Mouse (Mus musculus) midbrain, embryonic 14.5 days (tissue): ENCODE results near the gene Patz1. TPM values are rescaled to one million over a fixed set of nuclear protein-coding genes. Genes with fewer than 3 reads are reported as not detected.

Source experiments
- ATAC-seq: fragments of 200-750 bp; cut with Nextera tagmentation; 2 replicates; pipeline ENCODE4 v1.8.0; 2017; ENCODE audit warnings: moderate number of reproducible peaks, moderate library complexity; ENCODE audit not compliant: low FRiP score, low TSS enrichment
- DNase-seq: peaks from one replicate; pipeline ENCODE4 v3.0.0-alpha.2; 2015
- H3K27ac ChIP-seq: fragments of 300-500 bp; sonication (generic); replicated peaks from 2 replicates; pipeline ENCODE4 v1.5.1; 2014; ENCODE audit warnings: mild to moderate bottlenecking, low read depth, low read length, moderate library complexity
- H3K27me3 ChIP-seq: fragments of 300-500 bp; sonication (generic); 2 replicates; pipeline ENCODE4 v1.6.1; 2014; ENCODE audit warnings: low read length, control low read depth, mixed read lengths; ENCODE audit not compliant: control insufficient read depth, insufficient read depth
- H3K36me3 ChIP-seq: fragments of 300-500 bp; sonication (generic); 2 replicates; pipeline ENCODE4 v1.6.1; 2014; ENCODE audit warnings: low read length, control low read depth; ENCODE audit not compliant: control insufficient read depth, insufficient read depth
- H3K4me1 ChIP-seq: fragments of 300-500 bp; sonication (generic); 2 replicates; pipeline ENCODE4 v1.6.1; 2014; ENCODE audit warnings: mild to moderate bottlenecking, antibody characterized with exemption, low read length, control low read depth; ENCODE audit not compliant: control insufficient read depth, insufficient read depth
- H3K4me2 ChIP-seq: fragments of 300-500 bp; sonication (generic); 2 replicates; pipeline ENCODE4 v1.6.1; 2014; ENCODE audit warnings: mild to moderate bottlenecking, low read length, moderate library complexity
- H3K4me3 ChIP-seq: fragments of 300-500 bp; sonication (generic); replicated peaks from 2 replicates; pipeline ENCODE4 v1.5.1; 2014; ENCODE audit warnings: low read depth, low read length
- H3K9ac ChIP-seq: fragments of 300-500 bp; sonication (generic); replicated peaks from 2 replicates; pipeline ENCODE4 v1.6.1; 2014; ENCODE audit warnings: mild to moderate bottlenecking, low read length, moderate library complexity
- H3K9me3 ChIP-seq: fragments of 300-500 bp; sonication (generic); 2 replicates; pipeline ENCODE4 v1.6.1; 2016; ENCODE audit warnings: low read length, control low read depth, mixed read lengths; ENCODE audit not compliant: control insufficient read depth
- WGBS: fragments of 180-500 bp; shearing (Covaris S2); extraction: QIAGEN DNeasy Blood & Tissue Kit; methylation state at CpG from one replicate; pipeline ENCODE4 v1.1.7; 2014; 5-methylcytosine and 5-hydroxymethylcytosine counted together
- polyA plus RNA-seq: library from polyadenylated mRNA; unstranded; fragments of >200 nt; fragmentation: Nextera tagmentation; extraction: Ambion mirVana; gene quantifications from 2 replicates; pipeline ENCODE4 v1.2.1, GENCODE M21; 2014

Patz1 gene
- polyA plus RNA-seq, 1 experiment from 2014 or later = 78.7 TPM

- Histone ChIP-seq H3K4me2 (no peak overlapping the region), H3K4me1 (no peaks in the 10 kb centered on the region), H3K27me3 (no peaks in the 10 kb centered on the region), H3K9me3 (no peaks in the 10 kb centered on the region), H3K9ac (0 out of 2 replicates have a peak overlapping the region, but pooled peaks have one; percentile 9), H3K27ac (no peak overlapping the region; the same call in 1 of the 2 replicates), H3K36me3 (peaks cover 92% of the 10 kb centered on the region), H3K4me3 (no peak overlapping the region)
- peak; percentile 40 for DNase-seq
- WGBS = 48% methylated on average over 6 of the region's 6 CpGs
- peak; percentile 28; the same call in 1 of the 2 replicates for ATAC-seq
These were observed 60.1 kb downstream of the Patz1 start for GRCm38 (mm10) chr11:3348576-3349342.

- Histone ChIP-seq H3K4me1 (no peaks in the 10 kb centered on the region), H3K9ac (0 out of 2 replicates have a peak overlapping the region, but pooled peaks have one; percentile 9), H3K27me3 (no peaks in the 10 kb centered on the region), H3K4me3 (no peak overlapping the region), H3K27ac (no peak overlapping the region), H3K9me3 (no peaks in the 10 kb centered on the region), H3K36me3 (peaks cover 92% of the 10 kb centered on the region), H3K4me2 (no peak overlapping the region)
- ATAC-seq (no peak), DNase-seq (no peak)
- 94% methylated on average over 4 of the region's 4 CpGs for WGBS
These were observed 60.6 kb downstream of the Patz1 start for GRCm38 (mm10) chr11:3349343-3349695.

DNA sequence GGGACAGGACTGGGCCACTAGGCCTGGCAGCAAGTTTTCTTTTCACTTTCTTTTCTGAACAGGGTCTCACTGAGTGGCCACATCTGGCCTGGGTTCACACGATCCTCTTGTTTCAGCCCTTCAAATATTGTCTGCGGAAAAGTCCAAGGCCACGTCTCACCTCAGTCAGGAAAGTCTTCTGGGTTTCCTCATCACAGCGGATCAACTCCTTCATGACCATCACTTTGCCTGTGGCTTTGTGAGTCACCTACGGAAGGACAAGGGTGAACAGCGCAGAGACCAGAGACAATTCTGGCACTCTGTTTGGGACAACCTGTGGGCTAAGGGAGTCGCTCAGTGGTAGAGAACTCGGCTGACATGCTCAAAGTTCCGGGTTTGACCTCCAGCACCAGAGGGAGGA is 63.5 kb downstream of the Patz1 start:
- DNase-seq (no peak), ATAC-seq (no peak)
- Histone ChIP-seq H3K4me2 (no peak overlapping the region), H3K9ac (no peak overlapping the region), H3K36me3 (peaks cover 89% of the 10 kb centered on the region), H3K27me3 (no peaks in the 10 kb centered on the region), H3K27ac (no peak overlapping the region), H3K4me1 (no peaks in the 10 kb centered on the region), H3K4me3 (no peak overlapping the region), H3K9me3 (no peaks in the 10 kb centered on the region)
- WGBS = 95% methylated on average over 9 of the region's 9 CpGs

- Histone ChIP-seq H3K4me1 (no peaks in the 10 kb centered on the region), H3K9me3 (no peaks in the 10 kb centered on the region), H3K4me2 (no peak overlapping the region), H3K9ac (no peak overlapping the region), H3K4me3 (no peak overlapping the region), H3K27ac (no peak overlapping the region), H3K36me3 (peaks cover 88% of the 10 kb centered on the region), H3K27me3 (no peaks in the 10 kb centered on the region)
- ATAC-seq (no peak), DNase-seq (no peak)
- WGBS = 46% methylated on average over 18 of the region's 18 CpGs
These were observed 64.4 kb downstream of the Patz1 start for GRCm38 (mm10) chr11:3352990-3353585.

Other genes starting within 250 kb of the Patz1 start
- gene Sfi1, start 95.4 kb upstream of the Patz1 start, polyA plus RNA-seq = 11.2 and 13.2 TPM in 2 replicates
- 44.6 and 55.3 TPM in 2 replicates for gene Eif4enif1, start 86.5 kb upstream of the Patz1 start, polyA plus RNA-seq
- 214 and 242 TPM in 2 replicates for gene Drg1, start 22.5 kb upstream of the Patz1 start, polyA plus RNA-seq
- 20.2 and 21.2 TPM in 2 replicates for gene Pik3ip1, start 41.5 kb downstream of the Patz1 start, polyA plus RNA-seq
- gene Limk2, start 120.3 kb downstream of the Patz1 start, polyA plus RNA-seq = 155 and 172 TPM in 2 replicates
- 40.3 and 55.3 TPM in 2 replicates for gene Rnf185, start 163.5 kb downstream of the Patz1 start, polyA plus RNA-seq
- 0.59 and 0.72 TPM in 2 replicates for gene Pla2g3, start 199.4 kb downstream of the Patz1 start, polyA plus RNA-seq
- 3.2 and 4.7 TPM in 2 replicates for gene Inpp5j, start 215.9 kb downstream of the Patz1 start, polyA plus RNA-seq
- gene Selenom, start 225.8 kb downstream of the Patz1 start, polyA plus RNA-seq = 48.5 and 76.5 TPM in 2 replicates